Mouse (Mus musculus): ENCODE data around the gene Hist3h2ba.
"Not testable (repeated sequence)": the region's sequence is repeated elsewhere in the genome, so short reads cannot be mapped to it uniquely, and the experiment has no call there.

- TF ChIP-seq ZC3H11A (IDR thresholded peaks at IDR 0.05; ENCODE audit: borderline replicate concordance, low read depth, low read length); ZNF384 (IDR thresholded peaks at IDR 0.05; ENCODE audit: low read depth, low read length): not testable (repeated sequence)
Observed at GRCm38 (mm10) chr11:58954170-58954419, 5.4 kb downstream of the Hist3h2ba start.
